14 mouse cellular contexts compared by ENCODE assay signal in genomic region chr11:22666378-22666777, GRCm38 (mm10).
"Had no signal": no experiment of that assay in that cellular context is flagged by ENCODE, and none has a peak within 500 bp of the region (broad histone marks: within the 10 kb centered on the region; RNA-seq: fewer than 3 reads in every experiment).

No protein-coding gene starts in this region.

- H3K36me3 ChIP-seq: limb, embryonic 13.5 days; liver, embryonic 13.5 days; stomach, embryonic 15.5 days had no signal

- H3K27me3 ChIP-seq: limb, embryonic 13.5 days; liver, embryonic 13.5 days; megakaryocyte, embryonic 14.5 days; stomach, embryonic 15.5 days had no signal

- H3K27ac ChIP-seq: left cerebral cortex, adult 2 months; limb, embryonic 13.5 days; liver, embryonic 13.5 days; stomach, embryonic 15.5 days had no signal

- H3K4me3 ChIP-seq: left cerebral cortex, adult 2 months; limb, embryonic 13.5 days; liver, embryonic 13.5 days; megakaryocyte, embryonic 14.5 days; stomach, embryonic 15.5 days had no signal

- DNase-seq: kidney, adult 2 months; kidney, postnatal 10 days; kidney, postnatal 36 days; layer of hippocampus, postnatal 36 days; left cerebral cortex, postnatal 4 days; liver; liver, embryonic 13.5 days; lung, adult 2 months; midbrain, embryonic 14.5 days; thymus, postnatal 25 days had no signal

- H3K9me3 ChIP-seq: limb, embryonic 13.5 days; liver, embryonic 13.5 days; megakaryocyte, embryonic 14.5 days; stomach, embryonic 15.5 days had no signal
